Mouse (Mus musculus) cortical plate, adult 2 months (tissue): Measurements from ENCODE around the gene Flna.

Experiments
- CTCF ChIP-seq: fragments of 200-500 bp; IDR thresholded peaks from 2 replicates; pipeline ENCODE4 v1.5.1; 2011; ENCODE audit warnings: mild to moderate bottlenecking, control low read depth, low read length; ENCODE audit not compliant: insufficient read depth; ENCODE audit errors: extremely low read depth
- POLR2A ChIP-seq: fragments of 200-500 bp; IDR thresholded peaks from 2 replicates; pipeline ENCODE4 v1.6.1; 2011; ENCODE audit warnings: mild to moderate bottlenecking, low read length, control low read depth; ENCODE audit not compliant: insufficient read depth; ENCODE audit errors: extremely low read depth

DNA sequence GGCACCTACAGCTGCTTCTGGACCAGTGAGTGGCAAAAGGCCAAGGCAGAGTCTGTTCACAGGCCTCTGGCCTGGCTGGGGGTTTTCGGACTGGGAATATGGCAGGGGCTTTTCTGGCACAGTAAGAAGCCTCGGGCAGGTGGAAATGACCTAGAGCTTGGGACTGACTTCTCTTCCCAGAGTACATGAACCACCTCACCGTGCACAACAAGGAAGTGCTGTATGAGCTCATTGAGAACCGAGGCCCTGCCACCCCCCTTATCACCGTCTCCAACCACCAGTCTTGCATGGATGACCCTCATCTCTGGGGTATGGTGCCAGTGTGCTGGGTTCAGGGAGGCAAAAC lies 33.4 kb upstream of the Flna start:
- TF ChIP-seq CTCF (no peak), POLR2A (no peak)
